Mouse (Mus musculus): ENCODE measurements around the gene Gzf1. TPM values are rescaled to one million over a fixed set of nuclear protein-coding genes. Genes with fewer than 3 reads are reported as not detected.

The Gzf1 gene
- polyA plus RNA-seq, 1 experiment from 2014 or later = 20.5 TPM

DNA sequence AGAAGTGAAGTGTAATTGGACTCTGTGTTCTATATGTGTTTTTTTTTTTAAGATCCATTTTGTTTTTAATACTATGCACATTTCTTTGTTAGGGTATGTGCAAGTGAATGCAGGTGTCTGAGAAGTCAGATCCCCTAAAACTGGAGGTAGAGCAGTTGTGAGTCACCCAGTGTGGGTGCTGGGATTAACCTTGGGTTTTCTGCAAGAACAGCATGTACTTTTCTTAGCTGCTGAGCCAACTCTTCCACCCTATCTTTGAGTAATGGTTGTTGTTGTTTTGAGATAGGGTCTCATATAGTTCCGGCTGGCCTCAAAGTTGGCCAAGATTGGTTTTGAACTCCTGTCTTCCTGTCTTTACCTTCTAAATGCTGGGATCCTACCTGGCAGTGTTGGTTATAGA is 2.2 kb downstream of the Gzf1 start:
- WGBS = 94% methylated on average over 1 of the region's 1 CpGs
- no peak for TF ChIP-seq CTCF (IDR thresholded peaks at IDR 0.05; ENCODE audit: low read depth)
- ATAC-seq (replicated peaks; ENCODE audit: low FRiP score, low read depth) = no peak

DNA sequence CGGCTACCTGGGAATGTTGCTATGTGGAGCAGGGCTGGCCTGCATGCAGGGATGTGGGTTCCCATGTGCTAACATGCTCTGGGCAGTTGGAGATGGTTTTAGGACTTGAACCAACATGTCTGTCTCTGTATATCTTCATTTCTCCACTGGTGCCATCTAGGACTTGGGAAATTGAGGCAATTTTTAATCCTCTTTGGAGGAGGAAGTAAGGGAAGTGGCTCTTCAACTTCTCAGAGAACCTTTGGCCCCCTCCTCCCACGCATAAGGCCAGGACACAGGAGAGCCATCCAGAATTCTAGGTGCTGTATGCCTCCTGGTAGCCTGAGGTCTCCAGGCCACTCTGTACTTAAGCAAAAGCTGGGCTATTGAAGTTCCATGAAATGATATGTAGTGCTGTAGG is 4.1 kb downstream of the Gzf1 start:
- Histone ChIP-seq H3K9me3 (replicated peaks; ENCODE audit: low read length) (no peaks in the 10 kb centered on the region), H3K27ac (no peak overlapping the region), H3K4me3 (replicated peaks; ENCODE audit: low read depth, low read length) (no peak overlapping the region), H3K4me1 (replicated peaks; ENCODE audit: insufficient read depth, low read length) (peaks cover 11% of the 10 kb centered on the region), H3K27me3 (ENCODE audit: insufficient read depth, low read length) (no peaks in the 10 kb centered on the region), H3K4me2 (ENCODE audit: low read length) (no peak overlapping the region), H3K9ac (ENCODE audit: low read depth, low read length) (no peak overlapping the region), H3K36me3 (ENCODE audit: insufficient read depth, low read length) (peaks cover 29% of the 10 kb centered on the region)
- ATAC-seq (replicated peaks; ENCODE audit: low FRiP score, low read depth) (no peak), DNase-seq (ENCODE audit: low spot score) (no peak)
- no peak for TF ChIP-seq CTCF (IDR thresholded peaks at IDR 0.05; ENCODE audit: low read depth)
- 94% methylated on average over 2 of the region's 2 CpGs for WGBS

More for the DNA sequence above, 2.2 kb downstream of the Gzf1 start:
- peaks cover 26% of the 10 kb centered on the region for H3K4me1 ChIP-seq (replicated peaks; ENCODE audit: insufficient read depth, low read length)
- peaks cover 21% of the 10 kb centered on the region for H3K36me3 ChIP-seq (ENCODE audit: insufficient read depth, low read length)
- H3K27ac ChIP-seq = no peak overlapping the region
- DNase-seq (ENCODE audit: low spot score) = no peak
- H3K9me3 ChIP-seq (replicated peaks; ENCODE audit: low read length) = no peaks in the 10 kb centered on the region
- no peaks in the 10 kb centered on the region for H3K27me3 ChIP-seq (ENCODE audit: insufficient read depth, low read length)
- no peak overlapping the region for H3K9ac ChIP-seq (ENCODE audit: low read depth, low read length)
- H3K4me2 ChIP-seq (ENCODE audit: low read length) = no peak overlapping the region
- no peak overlapping the region for H3K4me3 ChIP-seq (replicated peaks; ENCODE audit: low read depth, low read length)

DNA sequence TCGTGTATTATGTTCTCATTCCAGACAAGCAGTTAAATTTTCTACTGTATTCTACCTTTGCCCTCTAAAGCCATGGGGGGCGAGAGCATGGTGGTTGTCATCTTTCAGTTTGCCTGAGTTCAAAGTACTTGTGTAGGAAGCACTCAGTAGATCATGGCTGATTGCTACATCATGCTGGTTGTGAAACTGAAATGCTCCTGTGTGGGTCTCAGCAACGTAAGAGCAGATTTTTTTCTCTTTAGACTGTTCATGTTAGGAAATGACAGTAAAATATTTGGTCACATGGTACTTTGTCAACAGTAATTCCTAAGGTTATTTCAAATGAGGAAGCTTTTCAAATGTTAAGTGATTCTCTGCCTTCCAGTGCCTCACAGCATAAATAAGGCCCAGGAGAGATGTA is 4.9 kb downstream of the Gzf1 start:
- Histone ChIP-seq H3K4me3 (replicated peaks; ENCODE audit: low read depth, low read length) (no peak overlapping the region), H3K36me3 (ENCODE audit: insufficient read depth, low read length) (peaks cover 34% of the 10 kb centered on the region), H3K9me3 (replicated peaks; ENCODE audit: low read length) (no peaks in the 10 kb centered on the region), H3K4me2 (ENCODE audit: low read length) (no peak overlapping the region), H3K27ac (no peak overlapping the region), H3K4me1 (replicated peaks; ENCODE audit: insufficient read depth, low read length) (peaks cover 11% of the 10 kb centered on the region), H3K9ac (ENCODE audit: low read depth, low read length) (no peak overlapping the region), H3K27me3 (ENCODE audit: insufficient read depth, low read length) (no peaks in the 10 kb centered on the region)
- 92% methylated on average over 3 of the region's 3 CpGs for WGBS
- ATAC-seq (replicated peaks; ENCODE audit: low FRiP score, low read depth) (no peak), DNase-seq (ENCODE audit: low spot score) (no peak)
- no peak for TF ChIP-seq CTCF (IDR thresholded peaks at IDR 0.05; ENCODE audit: low read depth)

DNA sequence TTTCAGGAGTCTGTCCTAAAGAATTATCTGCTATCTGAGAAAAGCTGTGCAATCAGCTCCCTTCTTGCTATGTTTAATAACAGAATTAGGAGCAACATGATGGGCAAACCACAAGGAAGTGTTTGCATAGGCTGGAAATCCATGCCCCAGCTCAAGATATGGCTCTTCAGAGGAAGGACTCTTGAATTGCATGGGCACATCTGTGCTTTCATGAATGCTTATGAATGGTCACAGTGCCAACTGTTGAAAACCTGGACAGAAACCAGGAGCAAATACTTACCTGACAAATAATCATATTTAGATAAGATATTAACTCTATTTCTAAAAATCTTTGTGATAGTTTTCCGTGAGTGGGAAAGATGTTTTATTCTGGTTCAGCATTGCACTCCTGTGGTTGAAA is 6.0 kb downstream of the Gzf1 start:
- Histone ChIP-seq H3K4me3 (replicated peaks; ENCODE audit: low read depth, low read length) (no peak overlapping the region), H3K27ac (no peak overlapping the region), H3K9ac (ENCODE audit: low read depth, low read length) (no peak overlapping the region), H3K4me1 (replicated peaks; ENCODE audit: insufficient read depth, low read length) (peaks cover 7% of the 10 kb centered on the region), H3K9me3 (replicated peaks; ENCODE audit: low read length) (no peaks in the 10 kb centered on the region), H3K4me2 (ENCODE audit: low read length) (no peak overlapping the region), H3K36me3 (ENCODE audit: insufficient read depth, low read length) (peaks cover 45% of the 10 kb centered on the region), H3K27me3 (ENCODE audit: insufficient read depth, low read length) (no peaks in the 10 kb centered on the region)
- TF ChIP-seq CTCF (IDR thresholded peaks at IDR 0.05; ENCODE audit: low read depth) = no peak
- no peak for ATAC-seq (replicated peaks; ENCODE audit: low FRiP score, low read depth)
- 95% methylated on average over 1 of the region's 1 CpGs for WGBS
- no peak for DNase-seq (ENCODE audit: low spot score)

DNA sequence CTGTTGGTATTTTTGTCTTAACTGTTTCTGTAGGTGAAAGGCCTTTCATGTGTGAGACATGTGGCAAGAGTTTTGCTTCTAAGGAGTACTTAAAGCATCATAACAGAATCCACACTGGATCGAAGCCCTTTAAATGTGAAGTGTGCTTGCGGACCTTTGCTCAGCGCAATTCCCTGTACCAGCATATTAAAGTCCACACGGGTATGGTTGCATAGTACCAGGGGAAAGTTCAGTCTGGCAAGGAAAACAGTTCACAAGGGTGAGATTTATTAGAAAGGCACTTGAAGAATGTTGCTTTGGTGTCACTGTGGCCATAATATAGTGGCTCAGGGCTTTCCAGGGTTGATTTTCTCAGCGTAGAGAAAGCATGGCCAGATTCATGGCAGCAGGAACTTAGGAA is 7.1 kb downstream of the Gzf1 start:
- Histone ChIP-seq H3K9ac (ENCODE audit: low read depth, low read length) (no peak overlapping the region), H3K4me3 (replicated peaks; ENCODE audit: low read depth, low read length) (no peak overlapping the region), H3K4me1 (replicated peaks; ENCODE audit: insufficient read depth, low read length) (no peaks in the 10 kb centered on the region), H3K27ac (0 out of 2 replicates have a peak overlapping the region, but pooled peaks have one; percentile 34), H3K9me3 (replicated peaks; ENCODE audit: low read length) (no peaks in the 10 kb centered on the region), H3K27me3 (ENCODE audit: insufficient read depth, low read length) (no peaks in the 10 kb centered on the region), H3K36me3 (ENCODE audit: insufficient read depth, low read length) (peaks cover 52% of the 10 kb centered on the region), H3K4me2 (ENCODE audit: low read length) (no peak overlapping the region)
- TF ChIP-seq CTCF (IDR thresholded peaks at IDR 0.05; ENCODE audit: low read depth) = no peak
- no peak; the same call in 1 of the 2 replicates for ATAC-seq (replicated peaks; ENCODE audit: low FRiP score, low read depth)
- WGBS = 74% methylated on average over 5 of the region's 5 CpGs
- DNase-seq (ENCODE audit: low spot score) = peak; percentile 14

DNA sequence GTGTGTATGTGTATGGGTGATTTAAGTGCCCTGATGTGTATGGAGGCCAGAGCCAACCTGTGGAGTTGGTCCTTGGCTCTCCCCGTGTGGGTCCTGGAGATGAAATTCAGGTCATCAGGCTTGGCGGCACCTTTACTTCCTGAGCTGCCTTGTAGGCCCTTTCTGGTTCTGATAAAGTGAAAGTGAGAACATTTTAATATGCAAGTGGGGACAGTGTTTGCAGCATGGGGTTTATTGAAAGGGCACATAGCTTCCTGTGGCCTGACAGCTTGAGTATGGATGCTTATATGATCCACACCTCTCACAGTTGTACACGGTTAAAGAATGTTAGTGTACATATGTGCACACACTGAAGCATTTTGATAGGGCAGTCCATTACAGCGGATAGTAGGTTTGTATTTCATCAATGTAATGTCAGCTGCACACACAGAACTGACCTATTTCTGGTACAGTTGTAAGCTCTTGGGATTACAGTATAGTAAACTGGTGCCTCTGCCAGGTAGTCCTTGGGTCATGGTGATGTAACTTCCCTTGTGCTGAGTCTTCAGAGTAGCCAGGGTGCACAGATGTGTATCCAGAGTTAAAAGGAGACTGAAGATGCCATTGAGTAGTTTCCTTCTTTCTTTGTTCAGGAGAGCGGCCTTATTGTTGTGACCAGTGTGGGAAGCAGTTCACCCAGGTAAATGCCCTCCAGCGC is 8.8 kb downstream of the Gzf1 start:
- Histone ChIP-seq H3K27ac (no peak overlapping the region), H3K9ac (ENCODE audit: low read depth, low read length) (no peak overlapping the region), H3K27me3 (ENCODE audit: insufficient read depth, low read length) (no peaks in the 10 kb centered on the region), H3K4me1 (replicated peaks; ENCODE audit: insufficient read depth, low read length) (no peaks in the 10 kb centered on the region), H3K4me3 (replicated peaks; ENCODE audit: low read depth, low read length) (no peak overlapping the region), H3K36me3 (ENCODE audit: insufficient read depth, low read length) (peaks cover 53% of the 10 kb centered on the region), H3K9me3 (replicated peaks; ENCODE audit: low read length) (no peaks in the 10 kb centered on the region), H3K4me2 (ENCODE audit: low read length) (no peak overlapping the region)
- no peak for DNase-seq (ENCODE audit: low spot score)
- no peak for ATAC-seq (replicated peaks; ENCODE audit: low FRiP score, low read depth)
- WGBS = 91% methylated on average over 6 of the region's 6 CpGs
- no peak for TF ChIP-seq CTCF (IDR thresholded peaks at IDR 0.05; ENCODE audit: low read depth)

DNA sequence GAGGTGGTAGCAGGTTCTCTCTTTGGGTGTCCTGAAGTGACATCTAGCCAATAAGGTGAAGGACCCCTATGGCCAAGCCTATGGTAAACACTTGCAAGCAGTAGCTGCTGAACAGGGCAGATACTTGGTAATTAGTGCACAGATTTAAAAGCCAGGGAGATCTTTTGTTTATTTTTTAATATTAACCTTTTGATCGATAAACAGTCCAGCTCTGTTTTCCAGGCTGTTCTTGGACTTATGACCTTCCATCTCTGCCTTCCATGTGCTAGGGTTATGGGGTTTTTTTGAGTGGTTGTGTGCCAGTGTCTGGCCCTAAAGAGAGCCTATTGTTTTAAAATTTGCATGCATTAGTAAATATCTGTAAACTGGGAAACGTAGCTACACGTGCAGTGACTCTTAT is 9.5 kb downstream of the Gzf1 start:
- Histone ChIP-seq H3K27me3 (ENCODE audit: insufficient read depth, low read length) (no peaks in the 10 kb centered on the region), H3K9ac (ENCODE audit: low read depth, low read length) (no peak overlapping the region), H3K4me2 (ENCODE audit: low read length) (no peak overlapping the region), H3K27ac (no peak overlapping the region), H3K4me3 (replicated peaks; ENCODE audit: low read depth, low read length) (no peak overlapping the region), H3K4me1 (replicated peaks; ENCODE audit: insufficient read depth, low read length) (no peaks in the 10 kb centered on the region), H3K9me3 (replicated peaks; ENCODE audit: low read length) (no peaks in the 10 kb centered on the region), H3K36me3 (ENCODE audit: insufficient read depth, low read length) (peaks cover 50% of the 10 kb centered on the region)
- WGBS = 92% methylated on average over 3 of the region's 3 CpGs
- ATAC-seq (replicated peaks; ENCODE audit: low FRiP score, low read depth) = no peak
- no peak for TF ChIP-seq CTCF (IDR thresholded peaks at IDR 0.05; ENCODE audit: low read depth)
- no peak for DNase-seq (ENCODE audit: low spot score)

Measured in kidney, postnatal 0 days (tissue).